20 mouse cellular contexts compared by ENCODE assay signal in genomic region chr7:66416829-66417228, GRCm38 (mm10). TPM values are rescaled to one million over a fixed set of nuclear protein-coding genes. Genes with fewer than 3 reads are reported as not detected.
"Had no signal": no experiment of that assay in that cellular context is flagged by ENCODE, and none has a peak within 500 bp of the region (broad histone marks: within the 10 kb centered on the region; RNA-seq: fewer than 3 reads in every experiment).

No protein-coding gene starts in this region.

- H3K27me3 ChIP-seq: neural tube, embryonic 15.5 days had no signal

- DNase-seq: kidney, adult 18-20 months; layer of hippocampus, postnatal 36 days; lung, embryonic 14.5 days; midbrain, embryonic 14.5 days; right cerebral cortex, adult 18-20 months; right cerebral cortex, postnatal 25 days; thymus, adult 18-20 months had no signal

- H3K4me3 ChIP-seq: limb, embryonic 15.5 days; liver, embryonic 12.5 days; midbrain, embryonic 10.5 days; myocyte; neural tube, embryonic 15.5 days had no signal

- H3K4me1 ChIP-seq: limb, embryonic 15.5 days; liver, embryonic 12.5 days; midbrain, embryonic 10.5 days had no signal

- ATAC-seq: liver, embryonic 12.5 days had no signal

- H3K9ac ChIP-seq: limb, embryonic 15.5 days; liver, embryonic 12.5 days; lung, embryonic 14.5 days; neural tube, embryonic 15.5 days had no signal

- H3K4me2 ChIP-seq: limb, embryonic 15.5 days; liver, embryonic 12.5 days; lung, embryonic 14.5 days; neural tube, embryonic 15.5 days had no signal

- H3K9me3 ChIP-seq: limb, embryonic 15.5 days; liver, embryonic 12.5 days; midbrain, embryonic 10.5 days; neural tube, embryonic 15.5 days had no signal

- H3K27ac ChIP-seq: kidney, postnatal 0 days; limb, embryonic 15.5 days; liver, embryonic 12.5 days; midbrain, embryonic 10.5 days; neural tube, embryonic 15.5 days had no signal

- H3K36me3 ChIP-seq: limb, embryonic 15.5 days; liver, embryonic 12.5 days; midbrain, embryonic 10.5 days; neural tube, embryonic 15.5 days had no signal

RNA-seq across cellular contexts. Expression of gene Gm10974, which starts 51.1 kb away (rescaled TPM):
- total RNA-seq: layer of hippocampus, postnatal 36 days; left cerebral cortex, adult 8-10 months; left cerebral cortex, postnatal 25 days had no signal
- polyA plus RNA-seq: intestine, embryonic 14.5 days; kidney, postnatal 0 days; large intestine, adult 2 months; limb, embryonic 11.5 days; limb, embryonic 15.5 days; liver, embryonic 12.5 days; liver, embryonic 16.5 days; lung, embryonic 14.5 days; midbrain, embryonic 10.5 days; midbrain, embryonic 14.5 days; myocyte; neural tube, embryonic 11.5 days; neural tube, embryonic 15.5 days had no signal
